In genomic region chr1:185918663-185919062, GRCm38 (mm10) we compare ENCODE assay signal across 26 mouse cellular contexts.
DNase-seq lines count a peak whose midpoint lies in the region; ATAC-seq and TF ChIP-seq lines count a peak whose summit lies in the region.
"Had no signal": no experiment of that assay in that cellular context is flagged by ENCODE, and none has a peak within 500 bp of the region (broad histone marks: within the 10 kb centered on the region; RNA-seq: fewer than 3 reads in every experiment).

No protein-coding gene starts in this region.

- H3K27me3 ChIP-seq in forebrain, postnatal 0 days (ENCODE audit: insufficient read depth, low read length), result no peaks in the 10 kb centered on the region
- H3K27me3 ChIP-seq in forebrain, embryonic 14.5 days (replicated peaks; ENCODE audit: control insufficient read depth, insufficient read depth, low read length), result no peaks in the 10 kb centered on the region
- H3K27me3 ChIP-seq in lung, embryonic 14.5 days (ENCODE audit: insufficient read depth, low read length), result no peaks in the 10 kb centered on the region
- no peaks in the 10 kb centered on the region for H3K27me3 ChIP-seq in lung, postnatal 0 days (replicated peaks; ENCODE audit: insufficient read depth, low read length)
- H3K27me3 ChIP-seq: embryonic facial prominence, embryonic 15.5 days; forebrain, embryonic 15.5 days; heart, embryonic 12.5 days; heart, embryonic 15.5 days; hindbrain, embryonic 13.5 days had no signal

- H3K4me3 ChIP-seq in forebrain, postnatal 0 days (ENCODE audit: low read depth, low read length), result no peak overlapping the region
- no peak overlapping the region for H3K4me3 ChIP-seq in forebrain, embryonic 14.5 days (ENCODE audit: low read depth, low read length)
- H3K4me3 ChIP-seq in lung, embryonic 14.5 days (ENCODE audit: low read depth, low read length), result no peak overlapping the region
- H3K4me3 ChIP-seq in lung, postnatal 0 days (ENCODE audit: low read depth, low read length), result no peak overlapping the region
- H3K4me3 ChIP-seq: embryonic facial prominence, embryonic 15.5 days; forebrain, embryonic 15.5 days; heart, embryonic 12.5 days; heart, embryonic 15.5 days; hindbrain, embryonic 10.5 days; hindbrain, embryonic 13.5 days had no signal

- no peak overlapping the region for H3K27ac ChIP-seq in forebrain, postnatal 0 days (ENCODE audit: low read depth, low read length)
- H3K27ac ChIP-seq in forebrain, embryonic 14.5 days (ENCODE audit: low read depth, low read length), result no peak overlapping the region
- no peak overlapping the region for H3K27ac ChIP-seq in lung, embryonic 14.5 days (ENCODE audit: low read depth)
- H3K27ac ChIP-seq in lung, postnatal 0 days (ENCODE audit: low read length), result no peak overlapping the region
- H3K27ac ChIP-seq: embryonic facial prominence, embryonic 15.5 days; forebrain, embryonic 15.5 days; heart, embryonic 15.5 days; hindbrain, embryonic 10.5 days; hindbrain, embryonic 13.5 days had no signal

- no peak for TF ChIP-seq CTCF in forebrain, postnatal 0 days (IDR thresholded peaks at IDR 0.05; ENCODE audit: low read depth)
- TF ChIP-seq CTCF in lung, embryonic 14.5 days (IDR thresholded peaks at IDR 0.05; ENCODE audit: low read depth), result no peak
- no peak for TF ChIP-seq CTCF in lung, postnatal 0 days (IDR thresholded peaks at IDR 0.05)

- peak; percentile 31 for DNase-seq in forebrain, postnatal 0 days
- no peak for DNase-seq in forebrain, embryonic 14.5 days (ENCODE audit: low spot score)
- DNase-seq in lung, embryonic 14.5 days, result peak; percentile 73
- no peak for DNase-seq in lung, postnatal 10 days
- peak; percentile 77 for DNase-seq in lung, postnatal 0 days (ENCODE audit: low spot score)
- DNase-seq in lung, adult 18-20 months, result no peak
- no peak for DNase-seq in layer of hippocampus, adult 11-12 months (ENCODE audit: low spot score)
- DNase-seq: adrenal gland, adult 8-10 months; adrenal gland, postnatal 25 days; cerebellum, adult 11-12 months; cerebellum, adult 8-10 months; cerebellum, postnatal 10 days; cerebellum, postnatal 36 days; embryo, embryonic 11 days; gastrocnemius, postnatal 10 days; gastrocnemius, postnatal 36 days; heart, postnatal 10 days; heart, postnatal 36 days had no signal

- no peaks in the 10 kb centered on the region for H3K4me1 ChIP-seq in forebrain, postnatal 0 days (ENCODE audit: insufficient read depth)
- no peaks in the 10 kb centered on the region for H3K4me1 ChIP-seq in forebrain, embryonic 14.5 days (ENCODE audit: control insufficient read depth, insufficient read depth, low read length)
- no peaks in the 10 kb centered on the region for H3K4me1 ChIP-seq in lung, embryonic 14.5 days (ENCODE audit: insufficient read depth)
- H3K4me1 ChIP-seq in lung, postnatal 0 days (ENCODE audit: insufficient read depth, low read depth, low read length), result no peaks in the 10 kb centered on the region
- H3K4me1 ChIP-seq: embryonic facial prominence, embryonic 15.5 days; forebrain, embryonic 15.5 days; heart, embryonic 12.5 days; heart, embryonic 15.5 days; hindbrain, embryonic 10.5 days; hindbrain, embryonic 13.5 days had no signal

- 93% methylated on average over 1 of the region's 1 CpGs for WGBS in forebrain, postnatal 0 days
- WGBS in forebrain, embryonic 14.5 days, result 97% methylated on average over 1 of the region's 1 CpGs
- WGBS in lung, embryonic 14.5 days, result 70% methylated on average over 1 of the region's 1 CpGs
- 60% methylated on average over 1 of the region's 1 CpGs for WGBS in lung, postnatal 0 days

- H3K9ac ChIP-seq in forebrain, postnatal 0 days, result no peak overlapping the region
- H3K9ac ChIP-seq in forebrain, embryonic 14.5 days (ENCODE audit: low read length), result no peak overlapping the region
- H3K9ac ChIP-seq in lung, embryonic 14.5 days, result no peak overlapping the region
- H3K9ac ChIP-seq in lung, postnatal 0 days (replicated peaks; ENCODE audit: low read depth), result no peak overlapping the region
- H3K9ac ChIP-seq: embryonic facial prominence, embryonic 15.5 days; forebrain, embryonic 15.5 days; heart, embryonic 12.5 days; heart, embryonic 15.5 days; hindbrain, embryonic 13.5 days had no signal

- H3K36me3 ChIP-seq in forebrain, postnatal 0 days (ENCODE audit: insufficient read depth), result no peaks in the 10 kb centered on the region
- no peaks in the 10 kb centered on the region for H3K36me3 ChIP-seq in forebrain, embryonic 14.5 days (ENCODE audit: control insufficient read depth, insufficient read depth, low read length)
- H3K36me3 ChIP-seq in lung, embryonic 14.5 days (ENCODE audit: insufficient read depth), result no peaks in the 10 kb centered on the region
- H3K36me3 ChIP-seq in lung, postnatal 0 days (ENCODE audit: insufficient read depth, low read length), result no peaks in the 10 kb centered on the region
- H3K36me3 ChIP-seq: embryonic facial prominence, embryonic 15.5 days; forebrain, embryonic 15.5 days; heart, embryonic 12.5 days; heart, embryonic 15.5 days; hindbrain, embryonic 10.5 days; hindbrain, embryonic 13.5 days had no signal

- ATAC-seq in forebrain, postnatal 0 days, result no peak
- no peak for ATAC-seq in forebrain, embryonic 14.5 days
- ATAC-seq in lung, embryonic 14.5 days (ENCODE audit: insufficient read depth), result no peak; the same call in 1 of the 2 replicates
- peak; percentile 48 for ATAC-seq in lung, postnatal 0 days
- ATAC-seq: CD4-positive, CD25-positive, alpha-beta regulatory T cell, adult 4 months; forebrain, embryonic 15.5 days; hindbrain, embryonic 16.5 days had no signal

- peak; percentile 25; the same call in 1 of the 2 replicates for TF ChIP-seq EP300 in lung, postnatal 0 days (IDR thresholded peaks at IDR 0.05)

- H3K9me3 ChIP-seq in forebrain, postnatal 0 days (ENCODE audit: low read length), result no peaks in the 10 kb centered on the region
- no peaks in the 10 kb centered on the region for H3K9me3 ChIP-seq in forebrain, embryonic 14.5 days (replicated peaks; ENCODE audit: control insufficient read depth, low read length)
- no peaks in the 10 kb centered on the region for H3K9me3 ChIP-seq in lung, embryonic 14.5 days (ENCODE audit: low read depth, low read length)
- no peaks in the 10 kb centered on the region for H3K9me3 ChIP-seq in lung, postnatal 0 days (ENCODE audit: low read length)
- H3K9me3 ChIP-seq: embryonic facial prominence, embryonic 15.5 days; forebrain, embryonic 15.5 days; heart, embryonic 12.5 days; heart, embryonic 15.5 days; hindbrain, embryonic 10.5 days; hindbrain, embryonic 13.5 days had no signal

- no peak overlapping the region for H3K4me2 ChIP-seq in forebrain, postnatal 0 days (ENCODE audit: low read depth)
- no peak overlapping the region for H3K4me2 ChIP-seq in forebrain, embryonic 14.5 days (ENCODE audit: low read length)
- H3K4me2 ChIP-seq in lung, embryonic 14.5 days, result no peak overlapping the region
- no peak overlapping the region for H3K4me2 ChIP-seq in lung, postnatal 0 days (replicated peaks; ENCODE audit: low read depth, low read length)
- H3K4me2 ChIP-seq: embryonic facial prominence, embryonic 15.5 days; forebrain, embryonic 15.5 days; heart, embryonic 12.5 days; heart, embryonic 15.5 days; hindbrain, embryonic 13.5 days had no signal

Comparison
In these comparisons a context has a peak if more than half of its experiments do, and no peak if none do; other contexts are left out.
1. DNase-seq: peak in forebrain, postnatal 0 days (single experiment), lung, embryonic 14.5 days (single experiment) and lung, postnatal 0 days (single experiment); none in forebrain, embryonic 14.5 days (single experiment), lung, postnatal 10 days (single experiment), lung, adult 18-20 months (0 of 2) and layer of hippocampus, adult 11-12 months (single experiment).